ENCODE assay signal across 20 mouse cellular contexts in genomic region chr2:118422385-118422784, GRCm38 (mm10). TPM values are rescaled to one million over a fixed set of nuclear protein-coding genes. Genes with fewer than 3 reads are reported as not detected.
DNase-seq lines count a peak whose midpoint lies in the region; ATAC-seq and TF ChIP-seq lines count a peak whose summit lies in the region.
"Had no signal": no experiment of that assay in that cellular context is flagged by ENCODE, and none has a peak within 500 bp of the region (broad histone marks: within the 10 kb centered on the region; RNA-seq: fewer than 3 reads in every experiment).

No protein-coding gene starts in this region.

- H3K4me2 ChIP-seq in heart, embryonic 15.5 days, result no peak overlapping the region
- H3K4me2 ChIP-seq in lung, embryonic 16.5 days (ENCODE audit: low read depth, low read length), result no peak overlapping the region
- H3K4me2 ChIP-seq: forebrain, embryonic 13.5 days; liver, embryonic 11.5 days; midbrain, embryonic 13.5 days; neural tube, embryonic 15.5 days had no signal

- no peak for TF ChIP-seq CTCF in heart, adult 2 months (IDR thresholded peaks at IDR 0.05)
- TF ChIP-seq CTCF in left cerebral cortex, adult 2 months (IDR thresholded peaks at IDR 0.05), result no peak

- H3K4me1 ChIP-seq in heart, adult 2 months (ENCODE audit: control insufficient read depth, insufficient read depth, low read length), result no peaks in the 10 kb centered on the region
- no peaks in the 10 kb centered on the region for H3K4me1 ChIP-seq in heart, embryonic 15.5 days (replicated peaks)
- H3K4me1 ChIP-seq in lung, embryonic 16.5 days (replicated peaks; ENCODE audit: control insufficient read depth, insufficient read depth, low read length), result peaks cover 3% of the 10 kb centered on the region; the same call in 1 of the 2 replicates
- H3K4me1 ChIP-seq: forebrain, embryonic 13.5 days; midbrain, embryonic 13.5 days; neural tube, embryonic 15.5 days had no signal

- H3K27ac ChIP-seq in heart, adult 2 months, result peak overlapping the region; percentile 4; the same call in 1 of the 2 replicates
- no peak overlapping the region for H3K27ac ChIP-seq in heart, embryonic 15.5 days
- peak overlapping the region; percentile 31; the same call in 1 of the 2 replicates for H3K27ac ChIP-seq in lung, embryonic 16.5 days (ENCODE audit: low read length)
- no peak overlapping the region for H3K27ac ChIP-seq in left cerebral cortex, adult 2 months
- H3K27ac ChIP-seq: forebrain, embryonic 13.5 days; midbrain, embryonic 13.5 days; neural tube, embryonic 15.5 days had no signal

- no peaks in the 10 kb centered on the region; the same call in 1 of the 2 replicates for H3K36me3 ChIP-seq in heart, adult 2 months (ENCODE audit: control insufficient read depth, insufficient read depth, low read length)
- H3K36me3 ChIP-seq in heart, embryonic 15.5 days, result peaks cover 31% of the 10 kb centered on the region
- H3K36me3 ChIP-seq in lung, embryonic 16.5 days (ENCODE audit: control insufficient read depth, insufficient read depth, low read length), result peaks cover 17% of the 10 kb centered on the region

- no peak for TF ChIP-seq POLR2A in heart, adult 2 months (IDR thresholded peaks at IDR 0.05; ENCODE audit: insufficient read depth, low read depth, low read length)

- no peaks in the 10 kb centered on the region for H3K27me3 ChIP-seq in heart, adult 2 months (ENCODE audit: control insufficient read depth, insufficient read depth, low read length)
- H3K27me3 ChIP-seq in heart, embryonic 15.5 days, result no peaks in the 10 kb centered on the region
- no peaks in the 10 kb centered on the region for H3K27me3 ChIP-seq in lung, embryonic 16.5 days (ENCODE audit: control insufficient read depth, insufficient read depth, low read depth, low read length)
- H3K27me3 ChIP-seq: forebrain, embryonic 13.5 days; midbrain, embryonic 13.5 days; neural tube, embryonic 15.5 days had no signal

- 56% methylated on average over 8 of the region's 8 CpGs for WGBS in heart, adult 2 months
- WGBS in heart, embryonic 15.5 days, result 72% methylated on average over 8 of the region's 8 CpGs
- WGBS in lung, embryonic 16.5 days, result 61% methylated on average over 8 of the region's 8 CpGs

- H3K9me3 ChIP-seq in heart, embryonic 15.5 days (replicated peaks), result no peaks in the 10 kb centered on the region
- no peaks in the 10 kb centered on the region for H3K9me3 ChIP-seq in lung, embryonic 16.5 days (ENCODE audit: control insufficient read depth, low read length)
- H3K9me3 ChIP-seq: forebrain, embryonic 13.5 days; midbrain, embryonic 13.5 days; neural tube, embryonic 15.5 days had no signal

- DNase-seq in heart, adult 2 months, result peak; percentile 30 to 38
- no peak for DNase-seq in heart, postnatal 25 days (ENCODE audit: low spot score)
- peak; percentile 11 to 14 for DNase-seq in heart, postnatal 36 days
- no peak for DNase-seq in ovary, postnatal 10 days (ENCODE audit: low spot score)
- no peak for DNase-seq in left cerebral cortex, adult 2 months (ENCODE audit: extremely low spot score in 1 of 2, low spot score in 2 of 2)
- no peak for DNase-seq in adrenal gland, postnatal 25 days
- DNase-seq: B cell, adult 2 months; cerebellum, adult 9-11 months; gastrocnemius, postnatal 36 days; layer of hippocampus, postnatal 36 days; left cerebral cortex, postnatal 4 days; right cerebral cortex, postnatal 4 days; thymus, postnatal 14 days had no signal

- ATAC-seq in heart, embryonic 15.5 days (replicated peaks; ENCODE audit: insufficient number of reproducible peaks, insufficient read depth, low FRiP score, low read depth), result peak; percentile 53; the same call in 1 of the 2 replicates
- ATAC-seq in lung, embryonic 16.5 days (ENCODE audit: low read depth), result peak; percentile 66
- ATAC-seq: forebrain, embryonic 13.5 days; midbrain, embryonic 13.5 days had no signal

- no peaks in the 10 kb centered on the region for H3K79me2 ChIP-seq in heart, adult 2 months (replicated peaks; ENCODE audit: control insufficient read depth, insufficient read depth, low read length)

- intact Hi-C loops in heart, adult 2 months (cut with DNase I), result loop anchor here (5.0 kb wide), 1 partner anchor 35 kb away; the partner anchor contains the start of gene Eif2ak4
- intact Hi-C loops in heart, postnatal 25 days (cut with DNase I), result no loop called here
- intact Hi-C loops in heart, postnatal 36 days (cut with DNase I), result no loop called here
- intact Hi-C loops in left cerebral cortex, adult 2 months (cut with DNase I), result no loop called here

- no peak overlapping the region for H3K9ac ChIP-seq in heart, adult 2 months (ENCODE audit: low read depth, low read length)
- H3K9ac ChIP-seq in heart, embryonic 15.5 days, result no peak overlapping the region
- no peak overlapping the region for H3K9ac ChIP-seq in lung, embryonic 16.5 days (ENCODE audit: low read length)
- H3K9ac ChIP-seq: forebrain, embryonic 13.5 days; midbrain, embryonic 13.5 days; neural tube, embryonic 15.5 days had no signal

- TF ChIP-seq EP300 in heart, adult 2 months (IDR thresholded peaks at IDR 0.05; ENCODE audit: insufficient read depth, low read depth, low read length), result no peak

- no peak overlapping the region for H3K4me3 ChIP-seq in heart, adult 2 months
- no peak overlapping the region for H3K4me3 ChIP-seq in heart, embryonic 15.5 days
- H3K4me3 ChIP-seq in lung, embryonic 16.5 days (ENCODE audit: low read length), result no peak overlapping the region
- H3K4me3 ChIP-seq in left cerebral cortex, adult 2 months, result no peak overlapping the region
- H3K4me3 ChIP-seq: forebrain, embryonic 13.5 days; midbrain, embryonic 13.5 days; neural tube, embryonic 15.5 days had no signal

RNA-seq across cellular contexts. Expression of gene Eif2ak4, which starts 34.0 kb away (rescaled TPM):
- 1 to 10 TPM; 6.1 to 7.0 TPM for total RNA-seq in heart, adult 2 months (2021)
- polyA plus RNA-seq in heart, adult 2 months (2012; rRNA removed), result 4.6 and 5.0 TPM in 2 replicates
- 1 to 10 TPM; 5.6 to 6.4 TPM for total RNA-seq in heart, postnatal 25 days (2021)
- 5.4 and 6.7 TPM in 2 replicates for polyA plus RNA-seq in heart, embryonic 15.5 days (2015; fragmentation: Nextera tagmentation; extraction: Ambion mirVana)
- 1 to 10 TPM; 4.8 to 6.5 TPM for total RNA-seq in heart, postnatal 36 days (2021)
- 10.2 and 10.5 TPM in 2 replicates for polyA plus RNA-seq in lung, embryonic 16.5 days (2015; fragmentation: Nextera tagmentation; extraction: Ambion mirVana)
- total RNA-seq in left cerebral cortex, adult 2 months (2021), result 10 to 100 TPM; 22.2 to 25.1 TPM
- total RNA-seq in adrenal gland, postnatal 25 days (2021), result 24.3 and 25.7 TPM in 2 replicates

RNA-seq across cellular contexts. Expression of gene Gpr176, which starts 49.2 kb away (rescaled TPM):
- under 1 TPM; 0.07 to 0.10 TPM for total RNA-seq in heart, adult 2 months (2021)
- polyA plus RNA-seq in heart, adult 2 months (2012; rRNA removed), result 0.12 and 0.23 TPM in 2 replicates
- under 1 TPM; 0.10 to 0.11 TPM for total RNA-seq in heart, postnatal 25 days (2021)
- polyA plus RNA-seq in heart, embryonic 15.5 days (2015; fragmentation: Nextera tagmentation; extraction: Ambion mirVana), result 0.43 and 0.74 TPM in 2 replicates
- total RNA-seq in heart, postnatal 36 days (2021), result under 1 TPM; 0.14 to 0.17 TPM
- polyA plus RNA-seq in lung, embryonic 16.5 days (2015; fragmentation: Nextera tagmentation; extraction: Ambion mirVana), result 0.11 and 0.20 TPM in 2 replicates
- total RNA-seq in left cerebral cortex, adult 2 months (2021), result 1 to 10 TPM; 8.9 to 9.5 TPM
- 2.4 and 3.0 TPM in 2 replicates for total RNA-seq in adrenal gland, postnatal 25 days (2021)
- total RNA-seq: gastrocnemius, postnatal 36 days; hematopoietic stem cell, adult 5-6 weeks had no signal

RNA-seq across cellular contexts. Expression of gene Srp14, which starts 57.1 kb away (rescaled TPM):
- total RNA-seq in heart, adult 2 months (2021), result 100 to 1,000 TPM; 116 to 129 TPM
- 64.9 and 112 TPM in 2 replicates for polyA plus RNA-seq in heart, adult 2 months (2012; rRNA removed)
- 100 to 1,000 TPM; 107 to 116 TPM for total RNA-seq in heart, postnatal 25 days (2021)
- polyA plus RNA-seq in heart, embryonic 15.5 days (2015; fragmentation: Nextera tagmentation; extraction: Ambion mirVana), result 194 and 204 TPM in 2 replicates
- 100 to 1,000 TPM; 114 to 118 TPM for total RNA-seq in heart, postnatal 36 days (2021)
- 250 and 281 TPM in 2 replicates for polyA plus RNA-seq in lung, embryonic 16.5 days (2015; fragmentation: Nextera tagmentation; extraction: Ambion mirVana)
- 100 to 1,000 TPM; 155 to 157 TPM for total RNA-seq in left cerebral cortex, adult 2 months (2021)
- total RNA-seq in adrenal gland, postnatal 25 days (2021), result 206 and 213 TPM in 2 replicates

Comparison
In these comparisons a context has a peak if more than half of its experiments do, and no peak if none do; other contexts are left out.
1. DNase-seq: peak in heart, adult 2 months (2 of 2) and heart, postnatal 36 days (2 of 2); none in heart, postnatal 25 days (single experiment), ovary, postnatal 10 days (single experiment), left cerebral cortex, adult 2 months (0 of 2) and adrenal gland, postnatal 25 days (single experiment).
2. H3K27ac ChIP-seq: peak in heart, adult 2 months (single experiment) and lung, embryonic 16.5 days (single experiment); none in heart, embryonic 15.5 days (single experiment) and left cerebral cortex, adult 2 months (single experiment).